Mouse (Mus musculus): ENCODE data around the gene Abhd5. TPM values are rescaled to one million over a fixed set of nuclear protein-coding genes. Genes with fewer than 3 reads are reported as not detected.

The Abhd5 gene
- polyA plus RNA-seq, 1 experiment from 2014 or later: 18.8 TPM

- no peaks in the 10 kb centered on the region for H3K9me3 ChIP-seq
- WGBS: 68% methylated on average over 3 of the region's 3 CpGs
- no peaks in the 10 kb centered on the region for H3K36me3 ChIP-seq
- no peaks in the 10 kb centered on the region for H3K27me3 ChIP-seq (ENCODE audit: insufficient read depth, poor library complexity, severe bottlenecking)
- no peak overlapping the region for H3K27ac ChIP-seq
- no peak overlapping the region for H3K4me3 ChIP-seq
- peak; percentile 53 for DNase-seq (ENCODE audit: low spot score)
- H3K4me1 ChIP-seq: 0 out of 2 replicates have a peak, but pooled peaks cover 4% of the 10 kb centered on the region
These were observed 29.1 kb upstream of the Abhd5 start for GRCm38 (mm10) chr9:122322356-122322755.

GRCm38 (mm10) chr9:122325996-122326395 is 25.4 kb upstream of the Abhd5 start:
- Histone ChIP-seq H3K9me3 (no peaks in the 10 kb centered on the region), H3K27ac (no peak overlapping the region), H3K36me3 (no peaks in the 10 kb centered on the region), H3K4me1 (0 out of 2 replicates have a peak, but pooled peaks cover 4% of the 10 kb centered on the region), H3K27me3 (ENCODE audit: insufficient read depth, poor library complexity, severe bottlenecking) (no peaks in the 10 kb centered on the region), H3K4me3 (no peak overlapping the region)
- 85% methylated on average over 1 of the region's 1 CpGs for whole genome bisulfite sequencing
- no peak for DNase-seq (ENCODE audit: low spot score)

GRCm38 (mm10) chr9:122328199-122328598 is 23.2 kb upstream of the Abhd5 start:
- Histone ChIP-seq H3K4me3 (no peak overlapping the region), H3K9me3 (no peaks in the 10 kb centered on the region), H3K4me1 (no peaks in the 10 kb centered on the region), H3K27ac (no peak overlapping the region), H3K36me3 (no peaks in the 10 kb centered on the region), H3K27me3 (ENCODE audit: insufficient read depth, poor library complexity, severe bottlenecking) (no peaks in the 10 kb centered on the region)
- WGBS: 71% methylated on average over 3 of the region's 3 CpGs
- DNase-seq (ENCODE audit: low spot score): peak; percentile 24

GRCm38 (mm10) chr9:122336677-122337076 is 14.7 kb upstream of the Abhd5 start:
- Histone ChIP-seq H3K27ac (no peak overlapping the region), H3K4me3 (no peak overlapping the region), H3K4me1 (no peaks in the 10 kb centered on the region), H3K36me3 (no peaks in the 10 kb centered on the region), H3K9me3 (no peaks in the 10 kb centered on the region), H3K27me3 (ENCODE audit: insufficient read depth, poor library complexity, severe bottlenecking) (no peaks in the 10 kb centered on the region)
- no peak for DNase-seq (ENCODE audit: low spot score)
- 67% methylated on average over 2 of the region's 2 CpGs for WGBS

- DNase-seq (ENCODE audit: low spot score): no peak
- no peaks in the 10 kb centered on the region for H3K27me3 ChIP-seq (ENCODE audit: insufficient read depth, poor library complexity, severe bottlenecking)
- no peak overlapping the region for H3K27ac ChIP-seq
- H3K36me3 ChIP-seq: no peaks in the 10 kb centered on the region
- 42% methylated on average over 8 of the region's 8 CpGs for WGBS
- no peaks in the 10 kb centered on the region for H3K4me1 ChIP-seq
- H3K4me3 ChIP-seq: no peak overlapping the region
- no peaks in the 10 kb centered on the region for H3K9me3 ChIP-seq
These were observed 13.9 kb upstream of the Abhd5 start for GRCm38 (mm10) chr9:122337510-122337931.

- WGBS: 64% methylated on average over 5 of the region's 5 CpGs
- DNase-seq (ENCODE audit: low spot score): no peak
- no peaks in the 10 kb centered on the region for H3K9me3 ChIP-seq
- H3K4me3 ChIP-seq: no peak overlapping the region
- H3K27me3 ChIP-seq (ENCODE audit: insufficient read depth, poor library complexity, severe bottlenecking): no peaks in the 10 kb centered on the region
- H3K27ac ChIP-seq: no peak overlapping the region
- H3K36me3 ChIP-seq: no peaks in the 10 kb centered on the region
- no peaks in the 10 kb centered on the region for H3K4me1 ChIP-seq
These were observed 11.4 kb upstream of the Abhd5 start for GRCm38 (mm10) chr9:122339972-122340371.

GRCm38 (mm10) chr9:122343399-122343798 is 8.0 kb upstream of the Abhd5 start:
- no peaks in the 10 kb centered on the region for H3K36me3 ChIP-seq
- no peaks in the 10 kb centered on the region for H3K9me3 ChIP-seq
- no peak overlapping the region for H3K27ac ChIP-seq
- no peaks in the 10 kb centered on the region for H3K27me3 ChIP-seq (ENCODE audit: insufficient read depth, poor library complexity, severe bottlenecking)
- no peaks in the 10 kb centered on the region for H3K4me1 ChIP-seq
- peak; percentile 62 for DNase-seq (ENCODE audit: low spot score)
- WGBS: 80% methylated on average over 7 of the region's 7 CpGs
- no peak overlapping the region for H3K4me3 ChIP-seq

- H3K9me3 ChIP-seq: no peaks in the 10 kb centered on the region
- WGBS: 85% methylated on average over 8 of the region's 8 CpGs
- no peak overlapping the region for H3K27ac ChIP-seq
- no peak overlapping the region for H3K4me3 ChIP-seq
- H3K36me3 ChIP-seq: no peaks in the 10 kb centered on the region
- no peaks in the 10 kb centered on the region for H3K27me3 ChIP-seq (ENCODE audit: insufficient read depth, poor library complexity, severe bottlenecking)
- H3K4me1 ChIP-seq: no peaks in the 10 kb centered on the region
- DNase-seq (ENCODE audit: low spot score): peak; percentile 51
These were observed 6.8 kb upstream of the Abhd5 start for GRCm38 (mm10) chr9:122344560-122344959.

- no peak for DNase-seq (ENCODE audit: low spot score)
- no peaks in the 10 kb centered on the region for H3K36me3 ChIP-seq
- H3K27me3 ChIP-seq (ENCODE audit: insufficient read depth, poor library complexity, severe bottlenecking): no peaks in the 10 kb centered on the region
- WGBS: 84% methylated on average over 3 of the region's 3 CpGs
- H3K4me3 ChIP-seq: no peak overlapping the region
- no peak overlapping the region for H3K27ac ChIP-seq
- H3K4me1 ChIP-seq: no peaks in the 10 kb centered on the region
- H3K9me3 ChIP-seq: no peaks in the 10 kb centered on the region
These were observed 6.1 kb upstream of the Abhd5 start for GRCm38 (mm10) chr9:122345291-122345690.

GRCm38 (mm10) chr9:122346059-122346458 is 5.3 kb upstream of the Abhd5 start:
- H3K9me3 ChIP-seq: no peaks in the 10 kb centered on the region
- H3K36me3 ChIP-seq: no peaks in the 10 kb centered on the region
- H3K27me3 ChIP-seq (ENCODE audit: insufficient read depth, poor library complexity, severe bottlenecking): no peaks in the 10 kb centered on the region
- peak; percentile 63 for DNase-seq (ENCODE audit: low spot score)
- WGBS: 82% methylated on average over 5 of the region's 5 CpGs
- H3K27ac ChIP-seq: no peak overlapping the region
- H3K4me3 ChIP-seq: no peak overlapping the region
- H3K4me1 ChIP-seq: no peaks in the 10 kb centered on the region

GRCm38 (mm10) chr9:122347882-122348281 is 3.5 kb upstream of the Abhd5 start:
- Histone ChIP-seq H3K27ac (no peak overlapping the region), H3K36me3 (no peaks in the 10 kb centered on the region), H3K9me3 (no peaks in the 10 kb centered on the region), H3K27me3 (ENCODE audit: insufficient read depth, poor library complexity, severe bottlenecking) (no peaks in the 10 kb centered on the region), H3K4me1 (peaks cover 5% of the 10 kb centered on the region; the same call in 1 of the 2 replicates), H3K4me3 (no peak overlapping the region)
- peak; percentile 75 for DNase-seq (ENCODE audit: low spot score)
- 84% methylated on average over 1 of the region's 1 CpGs for WGBS

GRCm38 (mm10) chr9:122349286-122349685 is 2.1 kb upstream of the Abhd5 start:
- Histone ChIP-seq H3K27me3 (ENCODE audit: insufficient read depth, poor library complexity, severe bottlenecking) (no peaks in the 10 kb centered on the region), H3K4me3 (no peak overlapping the region), H3K27ac (no peak overlapping the region), H3K36me3 (no peaks in the 10 kb centered on the region), H3K4me1 (peaks cover 7% of the 10 kb centered on the region; the same call in 1 of the 2 replicates), H3K9me3 (no peaks in the 10 kb centered on the region)
- 85% methylated on average over 4 of the region's 4 CpGs for WGBS
- peak; percentile 45 for DNase-seq (ENCODE audit: low spot score)

- Histone ChIP-seq H3K4me3 (peak overlapping the region; percentile 84), H3K27ac (peak overlapping the region; percentile 94), H3K9me3 (no peaks in the 10 kb centered on the region), H3K27me3 (ENCODE audit: insufficient read depth, poor library complexity, severe bottlenecking) (no peaks in the 10 kb centered on the region), H3K4me1 (peaks cover 7% of the 10 kb centered on the region; the same call in 1 of the 2 replicates), H3K36me3 (no peaks in the 10 kb centered on the region)
- 70% methylated on average over 7 of the region's 7 CpGs for WGBS
- DNase-seq (ENCODE audit: low spot score): peak; percentile 55
These were observed 845 bp upstream of the Abhd5 start for GRCm38 (mm10) chr9:122350396-122351130.

- no peak for DNase-seq (ENCODE audit: low spot score)
- Histone ChIP-seq H3K4me1 (peaks cover 7% of the 10 kb centered on the region; the same call in 1 of the 2 replicates), H3K27me3 (ENCODE audit: insufficient read depth, poor library complexity, severe bottlenecking) (no peaks in the 10 kb centered on the region), H3K36me3 (no peaks in the 10 kb centered on the region), H3K27ac (peak overlapping the region; percentile 94), H3K9me3 (no peaks in the 10 kb centered on the region), H3K4me3 (peak overlapping the region; percentile 84)
- under 1% methylated on average over 30 of the region's 30 CpGs for WGBS
These were observed 601 bp downstream of the Abhd5 start for GRCm38 (mm10) chr9:122352025-122352392.

Measured in heart, embryonic 10.5 days (tissue).